Mouse (Mus musculus) kidney, postnatal 14 days (tissue): Measurements from ENCODE around the gene Mgea5.

ENCODE experiments used
- DNase-seq: peaks from one replicate; pipeline ENCODE4 v3.0.0; 2022; ENCODE audit warnings: mixed read lengths

The Mgea5 gene

DNA sequence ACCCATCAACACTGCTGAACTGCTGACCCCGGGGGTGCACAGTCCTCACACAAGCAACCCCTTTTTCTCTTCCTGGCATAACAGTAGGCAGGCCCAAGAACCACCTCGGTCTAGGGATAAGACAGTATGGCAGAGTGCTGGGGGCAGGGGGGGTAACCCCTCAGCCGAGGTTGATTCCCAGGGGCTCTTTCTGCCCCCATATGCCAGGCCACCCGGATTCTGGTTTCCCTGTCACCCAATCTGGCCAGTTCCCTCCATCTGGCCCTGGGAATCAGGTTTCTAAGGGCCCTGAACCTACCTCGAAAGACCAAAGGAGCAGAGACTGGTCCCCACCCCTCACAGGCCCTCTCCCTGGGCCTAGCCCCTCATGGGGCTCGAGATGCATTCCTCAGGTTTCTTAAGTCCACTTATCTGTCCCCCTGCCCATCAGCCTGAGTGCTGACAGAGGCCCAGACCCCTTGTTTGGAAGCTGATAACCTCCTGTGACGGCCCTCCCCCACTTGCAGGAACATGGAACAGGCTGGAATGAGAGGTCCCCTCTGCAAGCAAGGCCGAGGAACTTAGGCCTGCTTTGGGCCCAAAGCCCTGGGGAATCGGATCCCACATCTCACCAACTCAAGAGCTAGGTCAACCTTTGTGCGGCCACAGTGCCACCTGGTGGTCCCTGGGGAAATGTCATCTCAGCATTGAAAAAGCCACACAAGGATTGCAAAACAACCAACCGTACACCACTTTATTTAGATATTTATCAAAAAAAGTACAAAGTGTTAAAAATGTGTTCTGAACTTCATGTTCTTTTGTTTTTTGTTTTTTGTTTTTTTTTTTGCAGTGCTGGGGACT lies 36.4 kb downstream of the Mgea5 start:
- DNase-seq = peak; percentile 90

DNA sequence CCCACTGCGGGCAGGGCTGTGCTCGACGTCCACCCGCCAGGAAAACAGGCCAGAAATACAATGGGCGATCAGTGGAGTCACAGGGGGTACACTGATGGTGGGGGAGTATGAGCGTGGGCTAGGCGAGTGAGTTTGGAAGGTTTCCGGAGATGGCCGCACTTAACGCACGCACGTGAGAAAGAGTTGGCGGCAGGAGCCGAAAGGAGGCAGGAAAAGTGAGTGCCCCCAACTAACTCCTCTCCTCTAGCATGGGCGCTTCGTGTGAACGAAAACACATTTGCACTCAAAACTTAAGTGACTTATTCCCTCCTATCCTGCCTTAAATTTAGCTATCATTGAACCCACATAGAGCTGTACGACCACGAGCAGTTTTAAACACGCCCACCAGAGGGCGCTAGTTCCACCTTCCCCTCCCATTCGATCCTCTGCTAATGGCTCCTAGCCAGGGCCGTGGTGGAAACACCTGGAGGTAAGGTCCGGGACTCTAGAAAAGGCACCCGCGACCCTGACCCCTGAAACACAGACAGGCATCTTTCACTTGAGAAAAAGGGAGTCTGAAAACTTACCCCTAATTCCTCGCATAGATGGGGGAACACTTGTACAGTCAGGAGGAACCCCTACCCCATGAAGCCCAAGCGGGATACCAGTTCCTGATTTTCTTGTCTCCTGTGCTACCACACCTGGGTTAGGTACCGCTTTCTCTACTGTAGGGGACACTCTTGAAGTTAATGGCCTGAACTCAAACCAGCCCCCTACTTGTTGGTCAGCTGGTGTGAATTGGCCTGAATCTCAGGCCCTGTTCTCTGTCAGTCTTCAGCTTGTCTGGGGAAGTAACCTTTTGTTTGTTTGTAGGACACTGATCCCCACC lies 37.2 kb downstream of the Mgea5 start:
- peak; percentile 85 for DNase-seq

DNA sequence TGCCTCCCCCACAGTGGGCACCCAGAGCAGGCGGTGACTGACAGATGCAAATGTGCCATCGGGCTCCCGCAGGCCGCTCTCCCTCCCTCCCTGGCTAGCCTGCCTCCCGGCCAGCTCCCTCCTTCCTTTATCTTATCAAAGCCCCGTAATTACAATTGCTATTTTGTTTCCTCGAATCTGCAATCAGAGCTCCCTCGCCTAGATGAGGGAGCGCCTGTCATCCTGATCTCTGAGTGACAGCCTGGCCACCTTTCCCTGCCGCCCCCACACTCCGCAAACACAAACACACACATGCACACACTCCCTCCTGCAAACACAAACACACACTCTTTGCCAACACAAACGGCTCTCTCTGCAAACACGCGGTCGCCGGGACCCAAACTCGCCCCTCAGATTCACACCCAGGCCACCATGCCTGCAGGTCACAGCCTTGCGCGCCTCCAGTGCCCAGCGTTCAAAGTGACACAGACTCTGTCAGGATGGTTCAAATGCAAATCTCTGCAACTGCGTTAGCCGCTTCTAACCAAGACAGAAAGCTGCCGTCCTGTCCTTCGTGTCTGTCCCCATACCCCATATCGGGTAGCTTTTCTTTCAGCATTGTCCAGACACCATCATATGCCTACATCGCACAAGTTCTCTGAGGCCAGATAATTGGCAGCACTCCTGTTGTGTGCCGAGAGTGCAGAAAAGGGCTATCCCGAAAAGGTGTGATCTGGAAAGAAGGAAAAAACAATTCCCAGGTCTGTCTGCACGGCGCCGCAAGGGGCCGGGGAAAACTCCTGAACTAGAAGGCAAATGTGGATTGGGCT lies 38.1 kb downstream of the Mgea5 start:
- DNase-seq = no peak

DNA sequence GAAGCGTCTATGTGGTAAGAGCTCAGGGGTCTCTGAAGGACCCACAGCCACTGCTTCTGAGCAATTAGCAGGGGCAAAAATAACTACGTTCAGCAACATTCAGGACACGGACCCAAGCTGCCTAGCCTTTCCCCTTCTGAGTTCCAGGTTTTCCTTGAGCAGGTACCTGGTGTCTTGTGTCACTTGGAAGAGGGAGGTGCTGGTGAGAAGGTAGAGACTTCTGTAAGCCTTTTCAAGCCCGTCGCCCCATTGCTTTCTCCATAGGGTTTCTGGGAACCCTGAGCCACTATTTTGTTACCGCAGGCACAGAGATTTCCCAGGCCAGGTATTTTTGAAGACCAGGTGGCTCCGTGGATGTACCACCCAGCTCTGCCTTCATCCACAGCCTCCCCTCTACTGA lies 40.0 kb downstream of the Mgea5 start:
- DNase-seq = no peak

DNA sequence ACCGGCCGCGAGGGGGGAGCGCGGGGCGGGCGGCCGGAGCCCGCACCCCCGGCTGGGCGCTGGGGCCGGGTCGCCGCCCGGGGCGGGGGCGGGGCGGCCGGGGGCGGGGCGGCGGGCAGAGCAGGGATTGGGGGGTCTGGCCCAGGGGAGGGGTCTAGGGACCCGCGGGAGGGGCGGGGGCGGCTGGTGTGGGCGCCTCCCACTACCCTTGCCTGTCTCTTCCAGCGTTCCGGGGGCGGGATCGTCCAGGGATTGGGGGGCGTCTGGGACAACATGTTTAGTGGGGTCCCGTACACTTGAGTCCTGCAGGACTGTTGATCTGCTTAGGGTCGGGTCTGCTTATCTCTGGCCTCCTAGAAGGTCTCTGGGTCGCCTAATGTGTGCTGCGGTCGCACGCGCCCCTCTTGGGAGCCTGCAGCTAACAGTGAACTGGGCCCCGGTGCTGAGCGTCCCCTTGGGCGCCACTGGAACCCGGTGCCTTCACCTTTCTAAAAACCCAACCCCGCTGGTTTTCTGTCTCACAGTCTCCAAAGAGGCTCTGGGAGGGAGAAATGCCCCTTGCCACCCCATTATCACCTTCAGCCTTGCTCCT lies 40.6 kb downstream of the Mgea5 start:
- DNase-seq = no peak

DNA sequence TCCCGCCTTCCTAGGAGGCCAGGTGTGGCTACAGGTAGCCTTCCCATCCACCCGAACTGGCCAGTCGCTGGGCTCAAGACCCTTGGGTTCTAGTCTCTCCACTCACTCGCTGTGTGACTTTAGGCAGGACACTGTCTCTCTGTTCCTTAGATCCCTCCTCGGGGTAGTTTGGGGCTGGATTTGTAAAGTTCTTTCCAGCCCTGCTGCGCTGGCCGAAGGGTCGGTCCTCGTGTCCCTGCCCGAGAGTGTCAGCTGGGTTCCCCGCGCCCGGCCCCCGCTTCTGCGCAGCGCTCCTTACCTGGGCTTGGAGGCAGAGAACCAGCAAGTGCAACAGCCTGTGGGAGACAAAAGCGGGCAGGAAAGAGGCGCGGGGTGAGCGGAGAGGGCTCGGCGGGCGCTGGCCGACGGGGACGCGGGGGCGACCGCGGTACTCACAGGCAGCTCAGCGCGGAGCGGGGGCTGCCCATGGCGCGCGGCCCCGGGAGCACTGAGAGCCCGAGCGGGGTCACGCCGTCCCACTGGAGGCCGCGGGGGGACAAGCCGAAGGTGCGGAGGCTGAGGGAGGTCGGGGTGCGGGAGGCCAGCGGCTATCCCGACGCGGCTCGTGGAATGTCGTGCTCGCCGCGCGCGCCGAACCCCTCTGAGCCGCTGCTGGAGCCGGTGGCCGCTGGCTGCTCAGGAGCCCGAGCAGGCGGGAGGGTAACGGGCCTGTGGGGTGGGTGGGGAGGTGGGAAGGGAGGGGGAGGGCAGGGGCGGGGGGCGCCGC lies 41.2 kb downstream of the Mgea5 start, which contains the start of gene Fgf8:
Gene Fgf8, minus strand, starts transcription at position 698 of the 766 bp plus-strand sequence.
- DNase-seq = no peak

DNA sequence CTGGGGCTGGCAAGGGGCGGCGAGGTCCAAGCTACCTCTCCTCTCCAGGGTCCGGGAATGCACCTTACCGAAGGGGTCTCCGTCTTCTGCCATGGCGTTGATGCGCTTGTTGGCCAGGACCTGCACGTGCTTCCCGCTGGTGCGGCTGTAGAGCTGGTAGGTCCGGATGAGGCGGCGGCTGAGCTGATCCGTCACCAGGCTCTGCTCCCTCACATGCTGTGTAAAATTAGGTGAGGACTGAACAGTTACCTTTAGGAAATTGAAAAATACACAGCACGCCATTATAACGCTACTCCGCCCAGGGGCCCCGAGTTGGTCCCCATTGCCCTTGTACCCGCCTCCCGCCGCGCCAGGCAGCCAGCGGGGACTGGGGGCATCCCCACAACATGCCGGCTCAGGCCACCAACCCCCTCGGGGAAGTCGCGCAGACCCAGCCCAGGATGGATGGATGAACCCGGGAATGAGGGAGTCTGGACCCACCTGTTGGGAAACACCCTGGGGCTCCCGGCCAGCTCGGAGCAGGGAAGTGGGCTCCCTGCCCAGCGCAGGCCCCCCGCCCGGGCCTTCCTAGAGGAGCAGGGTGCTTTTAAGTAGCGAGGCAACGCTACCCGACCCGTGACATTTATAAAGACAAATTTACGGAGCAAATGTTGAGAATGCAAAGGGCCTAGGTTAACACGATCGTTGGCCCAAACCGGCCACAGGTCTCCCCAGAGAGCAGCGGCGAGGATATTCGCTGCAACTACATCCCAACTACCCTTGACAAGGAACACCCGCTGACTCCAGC lies 42.0 kb downstream of the Mgea5 start:
- DNase-seq = no peak

DNA sequence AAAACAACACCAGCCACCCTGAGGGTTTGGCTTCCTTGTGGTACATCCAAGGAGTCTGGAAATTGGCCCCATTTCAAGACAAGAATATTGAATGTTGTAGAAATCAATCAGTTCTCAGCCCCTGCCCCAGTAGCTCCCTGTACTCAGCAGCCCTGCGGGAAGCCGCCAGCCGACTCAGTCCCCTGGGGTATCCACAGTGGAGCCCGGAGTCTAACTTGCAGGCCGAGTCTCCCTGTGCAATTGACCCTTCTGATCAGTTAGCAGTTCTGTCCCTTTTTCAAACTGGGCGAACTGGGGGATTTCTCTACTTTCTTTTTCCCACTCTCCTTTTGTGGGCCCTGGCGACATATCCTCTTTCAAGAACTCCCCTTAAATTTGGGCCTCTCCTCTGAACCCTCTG lies 42.8 kb downstream of the Mgea5 start:
- DNase-seq = no peak

DNA sequence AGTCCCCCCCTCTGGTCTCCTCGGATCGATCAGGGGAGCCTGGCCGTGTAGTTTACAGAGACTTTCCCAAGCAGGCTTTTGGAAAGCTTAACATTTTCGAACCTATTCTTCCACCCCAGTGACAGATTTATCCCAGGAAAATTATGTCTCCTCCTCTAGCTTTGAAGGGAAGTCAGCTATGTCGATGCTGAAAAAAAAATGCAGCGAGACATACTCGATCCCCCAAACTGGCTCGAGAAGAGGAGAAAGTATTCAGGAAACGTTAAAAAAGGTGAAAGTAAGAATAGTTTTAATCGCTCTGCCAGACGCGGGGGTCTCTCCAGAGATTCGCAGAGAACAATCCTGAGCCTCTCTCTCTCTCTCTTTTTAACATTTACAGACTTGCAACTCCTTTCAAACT lies 43.4 kb downstream of the Mgea5 start:
- DNase-seq = no peak

DNA sequence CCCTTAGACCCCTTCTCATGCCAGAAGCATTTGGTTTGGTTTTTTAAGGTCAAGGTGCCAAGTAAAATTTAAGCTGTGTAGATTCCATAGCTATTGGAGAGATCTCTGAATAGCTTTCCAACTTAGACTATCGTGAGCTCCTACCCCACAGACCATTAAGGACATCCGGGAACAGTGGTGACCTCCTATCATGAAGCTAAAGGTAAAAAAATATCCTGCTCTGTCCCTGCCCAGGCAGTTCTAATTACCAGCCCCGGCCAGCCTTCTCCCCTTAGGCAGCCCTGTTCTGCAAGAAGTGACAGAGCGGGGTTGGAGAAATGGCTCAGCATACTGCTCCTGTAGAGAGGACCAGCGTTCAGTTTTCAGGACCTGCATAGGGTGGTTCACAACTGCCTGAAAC lies 45.1 kb downstream of the Mgea5 start:
- DNase-seq = no peak

DNA sequence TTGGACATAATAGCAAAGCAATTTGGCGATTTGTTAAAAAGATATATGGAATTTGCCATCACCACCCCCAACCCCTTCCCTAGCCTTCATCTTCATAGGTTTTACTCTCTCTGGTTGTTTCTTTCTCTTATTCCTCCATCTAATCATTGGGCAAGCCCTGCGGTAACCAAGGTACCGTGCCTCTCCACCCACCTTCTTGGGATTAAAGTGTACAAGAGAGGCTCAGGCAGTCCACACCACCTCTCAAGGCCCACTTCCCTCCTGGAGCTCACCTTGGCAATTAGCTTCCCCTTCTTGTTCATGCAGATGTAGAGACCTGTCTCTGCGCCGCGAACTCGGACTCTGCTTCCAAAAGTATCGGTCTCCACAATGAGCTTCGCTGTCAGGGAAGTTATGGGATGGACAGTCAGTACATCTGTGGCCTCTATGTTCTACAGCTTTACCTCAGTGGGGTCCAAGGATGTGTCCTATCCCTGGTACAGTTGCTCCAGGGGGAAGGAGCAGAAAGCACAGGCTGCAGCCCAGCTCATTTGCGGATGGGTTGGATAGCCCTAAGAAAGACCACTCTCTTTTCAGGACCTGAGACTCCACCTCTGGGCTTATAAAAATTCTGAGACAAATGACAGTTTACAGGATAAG lies 45.7 kb downstream of the Mgea5 start:
- no peak for DNase-seq

DNA sequence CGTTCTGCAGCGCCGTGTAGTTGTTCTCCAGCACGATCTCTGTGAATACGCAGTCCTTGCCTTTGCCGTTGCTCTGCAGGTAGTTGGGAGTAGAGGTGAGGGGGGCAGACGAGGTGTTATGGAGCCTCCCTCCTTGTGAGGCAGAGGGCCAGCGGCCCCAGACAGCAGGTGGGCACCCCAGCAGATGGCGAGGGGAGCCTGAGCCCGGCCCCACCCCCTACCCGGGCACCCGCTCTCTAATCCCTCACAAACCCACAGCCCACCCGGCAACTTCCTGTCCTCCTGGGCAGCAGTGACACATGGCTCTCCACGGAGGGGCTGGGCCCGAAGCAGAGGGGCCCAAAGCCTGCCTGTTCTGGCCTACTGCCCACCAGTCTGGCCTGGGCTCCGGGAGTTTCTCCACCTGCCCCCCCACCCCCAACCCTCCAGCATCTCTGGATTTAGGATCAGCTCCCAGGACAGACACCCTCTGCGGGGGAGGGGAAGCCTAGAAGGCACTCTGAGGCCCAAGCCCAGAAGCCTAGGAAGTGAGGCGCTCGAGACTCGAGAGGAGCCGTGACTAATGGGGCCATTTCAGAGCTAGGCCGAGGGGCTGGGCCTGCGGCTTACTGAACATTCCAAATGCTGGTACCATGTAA lies 46.3 kb downstream of the Mgea5 start:
- DNase-seq = no peak

DNA sequence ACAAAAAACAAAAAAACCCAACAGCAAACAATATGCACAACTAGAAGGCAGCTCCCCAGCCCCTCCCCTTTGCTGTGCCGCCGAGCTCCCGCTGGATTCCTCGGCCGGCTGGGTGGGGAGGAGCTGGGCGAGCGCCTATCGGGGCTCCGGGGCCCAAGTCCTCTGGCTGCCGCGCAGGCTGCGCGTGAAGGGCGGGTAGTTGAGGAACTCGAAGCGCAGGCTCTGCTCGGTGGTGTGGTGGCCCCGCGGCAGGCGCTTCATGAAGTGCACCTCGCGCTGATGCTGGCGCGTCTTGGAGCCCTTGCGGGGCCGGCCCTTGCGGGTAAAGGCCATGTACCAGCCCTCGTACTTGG lies 46.8 kb downstream of the Mgea5 start:
- DNase-seq = peak; percentile 68

DNA sequence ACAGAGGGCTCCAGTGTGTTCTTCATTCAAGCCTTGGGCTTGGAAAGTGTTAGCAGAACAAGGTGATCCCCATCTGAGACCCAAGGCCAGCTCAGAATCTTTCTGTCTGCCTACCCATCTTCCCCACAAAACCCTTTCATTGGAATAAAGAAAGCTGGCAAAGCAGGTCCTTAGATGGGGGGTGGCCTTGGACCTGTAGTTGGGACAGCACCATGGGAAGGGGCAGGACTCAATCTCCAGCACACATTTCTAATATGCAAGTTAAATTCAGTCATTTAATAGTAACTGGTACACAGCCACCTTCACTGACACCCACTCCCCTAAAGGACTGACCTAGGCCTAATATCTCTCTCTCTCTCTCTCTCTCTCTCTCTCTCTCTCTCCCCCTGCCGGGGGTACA lies 47.4 kb downstream of the Mgea5 start:
- no peak for DNase-seq

DNA sequence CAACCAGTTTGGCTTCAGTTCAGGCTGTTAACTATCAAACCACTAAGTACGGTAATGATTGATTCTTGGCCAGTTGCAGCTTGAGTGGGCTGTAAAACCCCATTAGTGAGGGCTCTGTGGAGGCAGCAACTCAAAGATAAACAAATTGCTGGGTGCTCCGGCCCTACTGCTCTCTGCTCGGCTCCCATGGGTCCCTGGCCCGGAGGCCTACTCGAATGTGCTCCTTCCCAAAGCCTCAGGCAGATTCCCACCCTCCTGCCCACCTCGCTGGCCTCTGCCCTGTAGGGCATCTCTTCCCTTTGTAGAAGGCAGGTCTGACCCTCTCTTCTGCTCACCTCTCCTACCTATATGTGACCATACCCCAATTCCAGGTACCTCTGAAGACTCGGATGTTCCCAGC lies 48.9 kb downstream of the Mgea5 start:
- no peak for DNase-seq

DNA sequence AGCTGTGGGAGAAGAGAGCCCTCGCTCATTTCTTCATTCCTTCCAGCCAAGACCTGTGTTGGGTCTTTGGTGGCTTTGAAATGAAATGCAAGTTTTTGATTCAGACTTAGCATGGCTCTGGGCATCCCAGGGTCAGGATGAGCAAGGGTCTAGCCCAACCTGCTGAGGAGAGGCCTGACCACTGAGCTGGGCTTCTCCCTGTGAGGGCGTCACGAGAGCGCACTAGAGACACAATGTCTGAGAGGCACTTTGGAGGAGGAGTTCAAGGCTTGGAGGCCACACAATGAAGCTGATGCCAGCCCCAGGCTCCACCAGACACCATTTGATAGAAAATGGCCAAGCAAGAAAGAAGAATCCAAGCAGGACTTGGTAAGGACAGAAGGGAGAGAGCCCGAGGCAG lies 49.4 kb downstream of the Mgea5 start:
- DNase-seq = no peak

DNA sequence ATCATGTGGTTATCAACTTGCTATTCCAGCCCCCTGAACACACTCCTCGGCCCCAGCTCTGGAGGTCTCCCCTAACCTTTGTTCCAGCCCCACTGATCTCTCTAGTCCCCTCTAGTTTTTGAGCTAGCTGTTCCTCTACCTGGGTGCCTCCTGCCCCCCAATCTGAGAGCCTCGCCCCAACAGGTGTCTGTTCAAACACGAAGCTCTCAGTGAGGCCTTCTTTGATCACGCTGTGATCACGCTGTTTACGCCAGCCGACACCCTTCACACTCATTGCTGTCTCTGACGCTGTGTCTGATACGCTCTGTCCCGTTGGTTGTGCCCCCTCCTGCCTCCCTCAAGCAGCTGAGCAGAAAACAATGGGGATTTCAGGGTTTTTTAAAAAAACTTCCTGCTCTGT lies 50.1 kb downstream of the Mgea5 start:
- DNase-seq = no peak

DNA sequence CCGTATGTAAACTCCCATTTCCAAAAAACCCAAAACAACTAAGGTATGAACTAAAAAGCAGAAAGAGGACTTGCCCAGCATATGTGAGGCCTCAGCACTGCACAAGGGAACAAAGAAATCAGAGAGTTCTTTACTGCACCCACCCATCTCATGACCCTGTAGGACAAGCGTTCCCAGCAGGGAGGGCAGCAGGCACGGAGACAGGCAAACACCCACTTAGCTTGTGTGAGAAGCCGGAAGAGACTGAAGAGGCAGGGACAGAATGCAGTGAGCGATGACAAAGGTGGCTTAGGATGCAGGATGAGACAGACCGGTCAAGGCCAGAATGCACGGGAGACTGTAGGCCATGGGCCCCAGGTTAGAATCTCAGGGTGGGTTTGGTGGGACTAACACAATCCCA lies 52.0 kb downstream of the Mgea5 start:
- DNase-seq = no peak

DNA sequence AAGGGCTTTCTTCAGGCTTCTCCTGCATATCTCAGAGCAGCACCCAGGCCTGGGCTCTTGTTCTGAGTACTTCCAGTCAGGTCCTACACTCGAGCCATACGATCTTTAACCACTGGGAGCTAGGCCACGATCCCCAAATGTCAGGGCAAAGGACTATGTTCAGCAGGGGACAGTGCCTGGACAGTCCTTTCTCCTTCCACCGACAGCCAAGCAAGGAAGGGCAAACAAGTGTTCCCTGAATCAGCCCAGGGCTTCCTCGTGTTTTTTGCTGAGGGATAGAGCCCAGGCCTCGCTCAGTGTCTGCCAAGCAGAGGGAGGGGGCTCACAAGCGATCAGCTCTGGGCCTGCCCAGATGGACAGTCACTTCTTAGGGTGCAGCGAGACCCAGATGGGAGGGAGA lies 53.6 kb downstream of the Mgea5 start:
- no peak for DNase-seq

DNA sequence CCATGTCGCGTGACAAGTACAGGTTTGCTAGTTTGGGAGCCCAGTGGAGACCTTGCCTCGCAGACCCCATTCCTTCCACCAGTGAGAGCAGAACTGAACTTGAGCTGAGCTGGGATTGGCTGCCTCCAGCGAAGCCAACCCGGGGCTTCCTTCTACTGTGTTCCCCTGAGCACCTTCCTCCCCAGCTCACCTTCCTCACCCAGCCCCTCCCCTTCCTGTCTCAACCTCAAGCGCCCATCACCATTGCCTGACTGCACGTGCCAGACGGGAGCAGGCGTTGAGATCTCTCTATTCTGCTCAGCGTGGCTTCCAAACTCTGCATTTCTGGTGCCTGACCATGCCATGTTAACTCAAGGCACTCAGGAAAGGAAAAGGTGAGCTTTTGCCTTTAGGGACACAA lies 56.4 kb downstream of the Mgea5 start:
- DNase-seq = no peak
